Mouse (Mus musculus) liver, adult 2 months (tissue): ENCODE measurements around the gene Homer1.

ENCODE experiments used
- CTCF ChIP-seq: fragments of 200-500 bp; IDR thresholded peaks from 2 replicates; pipeline ENCODE4 v1.5.1; 2011; ENCODE audit warnings: low read depth, low read length, control low read depth
- POLR2A ChIP-seq: fragments of 200-500 bp; IDR thresholded peaks from 2 replicates; pipeline ENCODE4 v1.6.1; 2011; ENCODE audit warnings: low read length, control low read depth; ENCODE audit not compliant: insufficient read depth; ENCODE audit errors: extremely low read depth

- TF ChIP-seq POLR2A = no peak
- no peak for TF ChIP-seq CTCF
Observed at GRCm38 (mm10) chr13:93380399-93381063, 81.1 kb downstream of the Homer1 start.
